ENCODE assay signal across 8 mouse cellular contexts in the genomic region with DNA sequence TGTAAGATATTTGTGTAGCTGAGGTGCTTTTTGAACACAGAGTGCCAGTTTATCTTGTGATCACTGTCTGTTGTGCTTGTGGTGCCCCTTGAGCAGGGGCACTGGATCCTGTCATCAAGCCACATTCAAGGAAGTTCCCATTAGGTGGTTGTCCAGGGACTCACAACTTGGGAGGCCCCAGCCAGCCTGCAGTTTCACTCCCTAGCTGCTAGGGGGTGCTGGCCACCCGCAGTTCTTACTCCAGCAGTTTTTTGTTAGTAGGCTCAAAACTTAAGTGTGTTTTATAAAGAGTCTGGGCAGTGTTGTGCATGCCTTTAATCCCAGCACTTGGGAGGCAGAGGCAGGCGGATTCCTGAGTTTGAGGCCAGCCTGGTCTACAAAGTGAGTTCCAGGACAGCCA. TPM values are rescaled to one million over a fixed set of nuclear protein-coding genes. Genes with fewer than 3 reads are reported as not detected.
DNase-seq lines count a peak whose midpoint lies in the region; ATAC-seq and TF ChIP-seq lines count a peak whose summit lies in the region.

No protein-coding gene starts in this region.

- peak; percentile 71; the same call in 1 of the 2 replicates for ATAC-seq in erythroblast, adult 5-6 weeks (replicated peaks; ENCODE audit: low FRiP score, poor library complexity, severe bottlenecking)

- TF ChIP-seq CTCF in layer of hippocampus, adult 2 months (conservative IDR thresholded peaks at IDR 0.05): peak; percentile 75

- H3K27ac ChIP-seq in layer of hippocampus, adult 2 months: no peak overlapping the region

- no peak overlapping the region for H3K4me3 ChIP-seq in layer of hippocampus, adult 2 months

- DNase-seq in layer of hippocampus, adult 2 months (ENCODE audit: low spot score in 2 of 2): no peak
- DNase-seq in layer of hippocampus, adult 8-10 months (ENCODE audit: low spot score in 2 of 2): no peak
- DNase-seq in NIH3T3 (ENCODE audit: low read depth): peak; percentile 57
- DNase-seq in retina, embryonic 14.5 days (ENCODE audit: low spot score): peak; percentile 51
- no peak for DNase-seq in frontal cortex, postnatal 10 days (ENCODE audit: low spot score in 2 of 2)
- DNase-seq in cerebellum, adult 8-10 months: no peak
- no peak for DNase-seq in layer of hippocampus, postnatal 36 days

RNA-seq across cellular contexts. Expression of a gene that starts 13.3 kb away (rescaled TPM):
- total RNA-seq in layer of hippocampus, adult 2 months (2021): 10 to 100 TPM; 47.1 to 49.1 TPM
- total RNA-seq in layer of hippocampus, adult 8-10 months (2022): 10 to 100 TPM; 42.0 to 55.4 (median 49.8) TPM
- 26.3 and 27.9 TPM in 2 replicates for total RNA-seq in erythroblast, adult 5-6 weeks (2015; ENCODE audit: low replicate concordance)
- 31.6 and 53.1 TPM in 2 replicates for total RNA-seq in erythroblast, adult 5-6 weeks (2017; ENCODE audit: low replicate concordance)
- total RNA-seq in layer of hippocampus, postnatal 36 days (2021): 10 to 100 TPM; 41.8 to 44.5 TPM

RNA-seq across cellular contexts. Expression of a gene that starts 32.5 kb away (rescaled TPM):
- total RNA-seq in layer of hippocampus, adult 2 months (2021): not detected
- total RNA-seq in layer of hippocampus, adult 8-10 months (2022): not detected
- 45.9 and 46.2 TPM in 2 replicates for total RNA-seq in erythroblast, adult 5-6 weeks (2015; ENCODE audit: low replicate concordance)
- 26.5 and 53.9 TPM in 2 replicates for total RNA-seq in erythroblast, adult 5-6 weeks (2017; ENCODE audit: low replicate concordance)
- total RNA-seq in layer of hippocampus, postnatal 36 days (2021): not detected

RNA-seq across cellular contexts. Expression of a gene that starts 45.2 kb away (rescaled TPM):
- total RNA-seq in layer of hippocampus, adult 2 months (2021): not detected
- 1 to 10 TPM in 2 of 4 experiments, not detected in 2; 1.0 to 1.6 TPM for total RNA-seq in layer of hippocampus, adult 8-10 months (2022)
- total RNA-seq in erythroblast, adult 5-6 weeks (2015; ENCODE audit: low replicate concordance): not detected in 2 replicates
- 0.85 TPM in 1 of 2 replicates, not detected in the other for total RNA-seq in erythroblast, adult 5-6 weeks (2017; ENCODE audit: low replicate concordance)
- not detected for total RNA-seq in layer of hippocampus, postnatal 36 days (2021)

RNA-seq across cellular contexts. Expression of a gene that starts 45.7 kb away (rescaled TPM):
- total RNA-seq in layer of hippocampus, adult 2 months (2021): 1 to 10 TPM in 1 of 2 experiments, under 1 TPM in 1; 0.74 to 1.2 TPM
- 1 to 10 TPM in 3 of 4 experiments, under 1 TPM in 1; 0.82 to 2.4 (median 1.8) TPM for total RNA-seq in layer of hippocampus, adult 8-10 months (2022)
- not detected in 2 replicates for total RNA-seq in erythroblast, adult 5-6 weeks (2015; ENCODE audit: low replicate concordance)
- total RNA-seq in erythroblast, adult 5-6 weeks (2017; ENCODE audit: low replicate concordance): not detected in 2 replicates
- total RNA-seq in layer of hippocampus, postnatal 36 days (2021): 1 to 10 TPM; 1.0 to 1.7 TPM

Comparison
In these comparisons a context has a peak if more than half of its experiments do, and no peak if none do; other contexts are left out.
1. DNase-seq: peak in NIH3T3 (single experiment) and retina, embryonic 14.5 days (single experiment); none in layer of hippocampus, adult 2 months (0 of 2), layer of hippocampus, adult 8-10 months (0 of 2), frontal cortex, postnatal 10 days (0 of 2), cerebellum, adult 8-10 months (single experiment) and layer of hippocampus, postnatal 36 days (0 of 2).
2. RNA of a gene that starts 32.5 kb away (total RNA-seq): 26.5 to 53.9 TPM in erythroblast, adult 5-6 weeks; not detected in layer of hippocampus, adult 2 months, not detected in layer of hippocampus, adult 8-10 months and not detected in layer of hippocampus, postnatal 36 days; every median in the first group is over 10 times any median in the second.